Mouse (Mus musculus) thymus, adult 2 months (tissue): ENCODE results near the gene Gbp2b. TPM values are rescaled to one million over a fixed set of nuclear protein-coding genes. Genes with fewer than 3 reads are reported as not detected.

Source experiments
- DNase-seq: peaks from one replicate; pipeline ENCODE4 v3.0.0; 2021
- H3K27ac ChIP-seq: fragments of 200-500 bp; 2 replicates; pipeline ENCODE4 v1.5.1; 2012; ENCODE audit warnings: low read length, control low read depth; ENCODE audit not compliant: control insufficient read depth, insufficient read depth
- H3K27me3 ChIP-seq: fragments of 200-500 bp; 2 replicates; pipeline ENCODE4 v1.6.1; 2012; ENCODE audit warnings: mild to moderate bottlenecking, low read length, moderate library complexity, mixed read lengths; ENCODE audit not compliant: control insufficient read depth, insufficient read depth
- H3K36me3 ChIP-seq: fragments of 200-500 bp; 2 replicates; pipeline ENCODE4 v1.6.1; 2012; ENCODE audit warnings: mild to moderate bottlenecking, low read length, moderate library complexity; ENCODE audit not compliant: control insufficient read depth, insufficient read depth
- H3K4me1 ChIP-seq: fragments of 200-500 bp; replicated peaks from 2 replicates; pipeline ENCODE4 v1.6.1; 2012; ENCODE audit warnings: low read length; ENCODE audit not compliant: control insufficient read depth, insufficient read depth
- H3K4me3 ChIP-seq: fragments of 200-500 bp; 2 replicates; pipeline ENCODE4 v1.5.1; 2012; ENCODE audit warnings: mild to moderate bottlenecking, low read length, control low read depth, moderate library complexity; ENCODE audit not compliant: control insufficient read depth, insufficient read depth
- CTCF ChIP-seq: fragments of 200-500 bp; IDR thresholded peaks from 2 replicates; pipeline ENCODE4 v1.5.1; 2012; ENCODE audit warnings: mild to moderate bottlenecking, control low read depth, low read length, moderate library complexity, borderline replicate concordance; ENCODE audit not compliant: control insufficient read depth, poor library complexity, insufficient read depth; ENCODE audit errors: extremely low read depth
- POLR2A ChIP-seq: fragments of 200-500 bp; IDR thresholded peaks from 2 replicates; pipeline ENCODE4 v1.6.1; 2012; ENCODE audit warnings: mild to moderate bottlenecking, low read length, control low read depth, moderate library complexity; ENCODE audit not compliant: control insufficient read depth, poor library complexity, insufficient read depth; ENCODE audit errors: extremely low read depth
- WGBS: fragments of 180-500 bp; shearing (Covaris S2); methylation state at CpG from one replicate; pipeline ENCODE4 v1.1.7; 2018; 5-methylcytosine and 5-hydroxymethylcytosine counted together
- polyA plus RNA-seq: library from polyadenylated mRNA; depleted of rRNA; stranded (reverse); fragments of >200 nt; gene quantifications from 2 replicates; pipeline ENCODE4 v1.2.3, GENCODE M21; 2012

Gene Gbp2b
- polyA plus RNA-seq, 1 experiment = 0.12 TPM

- Histone ChIP-seq H3K4me3 (no peak overlapping the region), H3K36me3 (no peaks in the 10 kb centered on the region), H3K4me1 (no peaks in the 10 kb centered on the region), H3K27me3 (no peaks in the 10 kb centered on the region), H3K27ac (no peak overlapping the region)
- DNase-seq = no peak
- TF ChIP-seq CTCF (no peak), POLR2A (no peak)
- WGBS = 74% methylated on average over 4 of the region's 4 CpGs
Observed at GRCm38 (mm10) chr3:142578342-142578741, 16.3 kb upstream of the Gbp2b start.

GRCm38 (mm10) chr3:142583067-142583466 lies 11.6 kb upstream of the Gbp2b start:
- Histone ChIP-seq H3K27me3 (no peaks in the 10 kb centered on the region), H3K27ac (no peak overlapping the region), H3K4me1 (no peaks in the 10 kb centered on the region), H3K4me3 (no peak overlapping the region), H3K36me3 (no peaks in the 10 kb centered on the region)
- no peak for DNase-seq
- 90% methylated on average over 4 of the region's 4 CpGs for WGBS
- TF ChIP-seq POLR2A (no peak), CTCF (no peak)

GRCm38 (mm10) chr3:142587386-142587785 lies 7.3 kb upstream of the Gbp2b start:
- TF ChIP-seq CTCF (no peak), POLR2A (no peak)
- H3K27me3 ChIP-seq = no peaks in the 10 kb centered on the region
- no peak overlapping the region for H3K4me3 ChIP-seq
- DNase-seq = no peak
- no peaks in the 10 kb centered on the region for H3K36me3 ChIP-seq
- no peaks in the 10 kb centered on the region for H3K4me1 ChIP-seq
- H3K27ac ChIP-seq = no peak overlapping the region

GRCm38 (mm10) chr3:142588888-142589287 lies 5.8 kb upstream of the Gbp2b start:
- no peaks in the 10 kb centered on the region for H3K27me3 ChIP-seq
- no peak overlapping the region for H3K27ac ChIP-seq
- WGBS = 88% methylated on average over 2 of the region's 2 CpGs
- no peak for DNase-seq
- H3K36me3 ChIP-seq = no peaks in the 10 kb centered on the region
- H3K4me3 ChIP-seq = no peak overlapping the region
- H3K4me1 ChIP-seq = no peaks in the 10 kb centered on the region
- TF ChIP-seq CTCF (no peak), POLR2A (no peak)

GRCm38 (mm10) chr3:142590431-142591067 lies 4.1 kb upstream of the Gbp2b start:
- H3K4me3 ChIP-seq = no peak overlapping the region
- DNase-seq = no peak
- H3K27me3 ChIP-seq = no peaks in the 10 kb centered on the region
- H3K36me3 ChIP-seq = no peaks in the 10 kb centered on the region
- no peaks in the 10 kb centered on the region for H3K4me1 ChIP-seq
- H3K27ac ChIP-seq = no peak overlapping the region
- no peak for TF ChIP-seq POLR2A
- TF ChIP-seq CTCF = no peak
- WGBS = 85% methylated on average over 4 of the region's 4 CpGs

GRCm38 (mm10) chr3:142597923-142598322 lies 3.3 kb downstream of the Gbp2b start:
- WGBS = 64% methylated on average over 3 of the region's 3 CpGs
- DNase-seq = no peak
- Histone ChIP-seq H3K4me3 (no peak overlapping the region), H3K27ac (no peak overlapping the region), H3K27me3 (no peaks in the 10 kb centered on the region), H3K36me3 (no peaks in the 10 kb centered on the region), H3K4me1 (no peaks in the 10 kb centered on the region)
- no peak for TF ChIP-seq CTCF
- no peak for TF ChIP-seq POLR2A

- Histone ChIP-seq H3K27me3 (no peaks in the 10 kb centered on the region), H3K36me3 (no peaks in the 10 kb centered on the region), H3K4me3 (no peak overlapping the region), H3K4me1 (no peaks in the 10 kb centered on the region), H3K27ac (no peak overlapping the region)
- TF ChIP-seq POLR2A = no peak
- TF ChIP-seq CTCF = no peak
- DNase-seq = no peak
Observed at GRCm38 (mm10) chr3:142601675-142602074, 7.0 kb downstream of the Gbp2b start.
